Mouse (Mus musculus) liver, embryonic 14.5 days (tissue): ENCODE data around the gene Ugdh. TPM values are rescaled to one million over a fixed set of nuclear protein-coding genes. Genes with fewer than 3 reads are reported as not detected.
A peak's percentile ranks its signal among the peaks of the same experiment; 100 is the strongest.

Experiments used
- ATAC-seq: fragments of 200-750 bp; cut with Nextera tagmentation; 2 replicates; pipeline ENCODE4 v1.8.0; 2017; ENCODE audit warnings: moderate number of reproducible peaks, mild to moderate bottlenecking, moderate library complexity; ENCODE audit not compliant: insufficient read depth
- DNase-seq, 3 experiments: peaks; one replicate each; pipeline ENCODE4 v3.0.0-alpha.2; 2012 to 2013; ENCODE audit warnings: low read depth in 3 of 3, low spot score in 3 of 3
- H3K27ac ChIP-seq: fragments of 300-500 bp; sonication (generic); 2 replicates; pipeline ENCODE4 v1.5.1; 2014; ENCODE audit warnings: moderate library complexity, mild to moderate bottlenecking, control low read depth, inconsistent platforms
- H3K27me3 ChIP-seq: fragments of 300-500 bp; sonication (generic); 2 replicates; pipeline ENCODE4 v1.6.1; 2014; ENCODE audit warnings: mild to moderate bottlenecking, low read length, moderate library complexity; ENCODE audit not compliant: control insufficient read depth, insufficient read depth
- H3K36me3 ChIP-seq: fragments of 300-500 bp; sonication (generic); replicated peaks from 2 replicates; pipeline ENCODE4 v1.6.1; 2014; ENCODE audit warnings: low read depth; ENCODE audit not compliant: control insufficient read depth, insufficient read depth
- H3K4me1 ChIP-seq, 2 experiments: fragments of 200-500 bp in 1 of 2; fragments of 300-500 bp in 1 of 2; sonication (generic) in 1 of 2; replicated peaks; 2 replicates each; pipeline ENCODE4 v1.6.1; 2012 to 2014; ENCODE audit warnings: antibody characterized with exemption in 1 of 2, inconsistent platforms in 1 of 2, low read length in 1 of 2; ENCODE audit not compliant: control insufficient read depth in 2 of 2, insufficient read depth in 2 of 2
- H3K4me2 ChIP-seq: fragments of 300-500 bp; sonication (generic); 2 replicates; pipeline ENCODE4 v1.6.1; 2014; ENCODE audit warnings: low read depth, mild to moderate bottlenecking, control low read depth, moderate library complexity
- H3K4me3 ChIP-seq, 2 experiments: fragments of 200-500 bp in 1 of 2; fragments of 300-500 bp in 1 of 2; sonication (generic) in 1 of 2; 2 replicates each; pipeline ENCODE4 v1.5.1; 2012 to 2014; ENCODE audit warnings: low read depth in 2 of 2, low read length in 2 of 2, mild to moderate bottlenecking in 2 of 2, control low read depth in 1 of 2, inconsistent platforms in 1 of 2, moderate library complexity in 1 of 2; ENCODE audit not compliant: insufficient read depth in 1 of 2
- H3K9ac ChIP-seq: fragments of 300-500 bp; sonication (generic); replicated peaks from 2 replicates; pipeline ENCODE4 v1.6.1; 2014; ENCODE audit warnings: mild to moderate bottlenecking, control low read depth, moderate library complexity
- H3K9me3 ChIP-seq: fragments of 300-500 bp; sonication (generic); 2 replicates; pipeline ENCODE4 v1.6.1; 2016; ENCODE audit warnings: low read length, mixed read lengths; ENCODE audit not compliant: control insufficient read depth
- CTCF ChIP-seq: IDR thresholded peaks from 2 replicates; pipeline ENCODE4 v1.5.1; 2016; ENCODE audit warnings: antibody characterized with exemption, low read depth, control low read depth
- EP300 ChIP-seq: IDR thresholded peaks from 2 replicates; pipeline ENCODE4 v1.6.1; 2016; ENCODE audit warnings: antibody characterized with exemption, low read depth
- WGBS: fragments of 180-500 bp; shearing (Covaris S2); extraction: QIAGEN DNeasy Blood & Tissue Kit; methylation state at CpG from one replicate; pipeline ENCODE4 v1.1.7; 2014; ENCODE audit not compliant: insufficient replicate concordance; 5-methylcytosine and 5-hydroxymethylcytosine counted together
- polyA plus RNA-seq, 2 experiments: library from polyadenylated mRNA; depleted of rRNA in 1 of 2; stranded (reverse) in 1 of 2; unstranded in 1 of 2; fragments of >200 nt; fragmentation: Nextera tagmentation in 1 of 2; extraction: Ambion mirVana in 1 of 2; gene quantifications; 2 replicates each; pipeline versions ENCODE4 v1.2.1 to v1.2.3; 2012 to 2014

Gene Ugdh
- polyA plus RNA-seq, 2 experiments = 6.7 to 14.1 TPM

DNA sequence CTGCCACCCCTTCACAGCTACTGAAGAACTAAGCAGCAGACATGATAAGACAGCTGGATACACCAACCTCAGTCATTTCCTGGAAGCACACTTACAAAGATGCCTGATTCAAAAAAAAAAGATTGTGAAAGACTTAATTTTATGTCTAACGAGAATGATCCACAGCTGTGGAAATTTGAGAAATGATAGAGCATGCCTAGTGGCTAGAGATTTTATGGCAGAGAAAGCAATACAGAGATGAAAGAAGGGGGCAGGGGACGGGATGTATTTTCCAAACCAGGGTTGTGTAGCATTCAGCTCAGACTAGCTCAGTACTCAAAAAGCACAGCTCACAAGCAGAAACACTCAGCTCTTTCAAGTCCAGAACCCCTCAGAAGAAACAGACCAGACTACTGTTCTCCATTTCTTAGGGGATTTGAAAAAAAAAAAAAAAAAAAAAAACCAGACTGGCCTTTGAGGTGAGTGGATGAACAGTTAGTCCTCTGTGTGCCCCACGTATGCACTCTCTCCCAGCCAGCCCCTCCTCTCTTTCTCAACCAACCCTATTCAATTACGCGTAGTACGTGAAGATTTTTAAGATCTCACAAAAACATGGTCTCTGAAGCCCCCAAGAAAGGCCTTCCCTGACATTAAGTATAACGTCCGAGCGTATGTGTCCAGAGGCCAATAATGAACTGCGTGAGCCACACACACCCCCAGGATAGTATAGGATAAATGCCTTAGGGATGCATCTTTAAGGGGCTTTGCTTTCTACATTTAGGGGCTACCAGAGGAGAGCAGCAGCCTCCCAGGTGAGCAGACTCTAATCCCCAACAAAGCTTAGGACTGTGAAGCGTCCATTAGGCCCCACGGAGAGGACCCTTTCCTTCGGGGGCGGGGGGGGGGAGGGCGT is 1.0 kb downstream of the Ugdh start:
- 22% methylated on average over 15 of the region's 15 CpGs for WGBS
- Histone ChIP-seq H3K9ac (peak overlapping the region; percentile 66), H3K9me3 (no peaks in the 10 kb centered on the region), H3K4me1 (peaks cover 4 to 13% of the 10 kb centered on the region in 2 experiments), H3K27ac (no peak overlapping the region), H3K27me3 (no peaks in the 10 kb centered on the region), H3K4me2 (peak overlapping the region; percentile 81), H3K36me3 (no peaks in the 10 kb centered on the region), H3K4me3 (peak overlapping the region; percentile 73 to 82)
- ATAC-seq (no peak), DNase-seq (no peak)
- TF ChIP-seq CTCF = no peak

DNA sequence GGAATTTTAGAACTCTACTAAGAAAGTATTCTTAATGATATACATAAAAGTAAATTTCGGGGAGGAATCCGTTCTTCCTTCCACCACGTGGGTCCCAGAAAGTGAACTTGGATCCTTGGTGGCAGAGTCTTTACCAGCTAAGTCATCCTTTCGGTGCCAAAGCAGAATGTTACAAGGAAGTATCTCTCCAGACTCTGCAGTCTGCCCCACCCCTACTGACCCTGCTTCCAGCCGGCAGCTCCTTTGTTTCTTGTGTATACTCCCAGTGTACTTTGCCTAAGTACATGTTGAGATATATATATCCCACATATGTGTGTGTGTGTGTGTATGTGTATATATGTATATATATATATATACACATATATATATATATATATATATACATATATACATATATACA is 6.3 kb downstream of the Ugdh start:
- Histone ChIP-seq H3K27ac (no peak overlapping the region), H3K36me3 (peaks cover 2% of the 10 kb centered on the region), H3K9me3 (no peaks in the 10 kb centered on the region), H3K4me2 (no peak overlapping the region), H3K9ac (no peak overlapping the region), H3K27me3 (no peaks in the 10 kb centered on the region), H3K4me1 (0 out of 4 replicates have a peak, but pooled peaks cover 0 to 2% of the 10 kb centered on the region in 2 experiments), H3K4me3 (no peak overlapping the region)
- no peak for ATAC-seq
- no peak for DNase-seq
- 77% methylated on average over 5 of the region's 5 CpGs for WGBS
- TF ChIP-seq EP300 (no peak), CTCF (no peak)

DNA sequence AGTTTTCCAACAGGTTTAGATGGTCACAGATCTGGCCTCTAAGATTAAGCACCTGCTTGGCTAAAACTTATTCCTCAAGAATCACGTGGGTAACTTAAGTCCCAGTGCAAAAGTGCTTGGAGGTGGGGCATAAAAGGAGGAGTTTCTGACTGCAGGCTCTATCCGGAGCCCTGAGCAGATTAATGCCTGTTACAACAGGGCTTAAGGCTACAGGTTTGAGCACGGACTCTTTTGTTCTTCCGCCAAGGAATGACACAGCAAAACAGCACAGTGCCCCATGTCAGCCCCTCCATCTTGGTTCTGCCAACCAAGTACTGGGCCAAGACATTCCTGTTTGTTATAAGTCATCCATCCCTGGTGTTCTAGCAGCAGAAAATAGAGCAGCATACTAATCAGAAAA is 7.4 kb downstream of the Ugdh start:
- H3K9ac ChIP-seq = no peak overlapping the region
- H3K27ac ChIP-seq = no peak overlapping the region
- H3K4me3 ChIP-seq = no peak overlapping the region
- no peak overlapping the region for H3K4me2 ChIP-seq
- H3K4me1 ChIP-seq = peaks cover 0 to 4% of the 10 kb centered on the region in 2 experiments; a peak in 1 of 4 replicates
- H3K9me3 ChIP-seq = no peaks in the 10 kb centered on the region
- H3K27me3 ChIP-seq = no peaks in the 10 kb centered on the region
- H3K36me3 ChIP-seq = peaks cover 2% of the 10 kb centered on the region
- ATAC-seq (no peak), DNase-seq (no peak)
- TF ChIP-seq EP300 (no peak), CTCF (no peak)
- 36% methylated on average over 4 of the region's 4 CpGs for WGBS

DNA sequence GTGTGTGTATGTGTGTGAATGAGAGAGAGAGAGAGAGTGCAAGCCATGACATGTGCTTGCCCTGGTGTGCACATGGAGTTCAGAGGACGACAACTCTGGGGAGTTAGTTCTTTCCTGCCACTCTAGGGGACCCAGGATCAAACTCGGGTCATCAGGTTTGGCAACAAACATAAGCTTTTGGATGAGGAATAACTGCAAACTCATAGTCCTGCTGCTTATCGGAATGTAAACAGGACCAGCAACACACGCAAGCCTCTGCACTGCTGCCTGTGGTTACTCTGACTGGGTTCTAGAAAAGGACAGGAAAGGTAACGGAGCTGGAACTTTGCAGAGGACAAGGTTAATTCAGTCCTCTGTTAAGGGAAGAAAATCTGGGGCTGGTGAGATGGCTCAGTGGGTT is 10.5 kb downstream of the Ugdh start:
- H3K4me3 ChIP-seq = no peak overlapping the region
- peaks cover 5 to 11% of the 10 kb centered on the region in 2 experiments; a peak in 3 of 4 replicates for H3K4me1 ChIP-seq
- no peaks in the 10 kb centered on the region for H3K27me3 ChIP-seq
- no peaks in the 10 kb centered on the region for H3K9me3 ChIP-seq
- DNase-seq (no peak), ATAC-seq (no peak)
- no peak overlapping the region for H3K9ac ChIP-seq
- WGBS = 69% methylated on average over 5 of the region's 5 CpGs
- H3K4me2 ChIP-seq = no peak overlapping the region
- TF ChIP-seq EP300 (no peak), CTCF (no peak)
- H3K36me3 ChIP-seq = peaks cover 2% of the 10 kb centered on the region
- H3K27ac ChIP-seq = no peak overlapping the region

DNA sequence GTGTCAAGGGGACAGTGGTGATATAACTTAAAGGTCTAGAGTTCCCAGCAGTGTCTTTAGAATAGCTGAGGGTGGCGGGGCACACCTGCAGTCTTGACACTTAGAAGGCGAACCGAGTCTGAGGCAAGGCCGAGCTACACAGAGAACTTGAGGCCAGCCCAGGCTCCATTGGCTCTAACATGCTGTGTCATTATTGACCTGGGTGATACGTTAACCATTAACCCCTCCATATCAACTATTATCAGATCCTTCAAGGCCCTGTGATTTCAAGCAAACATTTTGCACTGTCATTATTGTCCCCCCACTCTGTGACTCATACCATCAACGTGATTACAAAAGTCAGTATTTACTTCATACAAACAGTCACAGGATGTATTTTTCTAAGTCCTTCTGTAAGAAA is 11.5 kb downstream of the Ugdh start:
- DNase-seq = no peak
- WGBS = 50% methylated on average over 6 of the region's 6 CpGs

More for the DNA sequence above, 11.5 kb downstream of the Ugdh start:
- TF ChIP-seq EP300 (no peak), CTCF (no peak)
- Histone ChIP-seq H3K4me1 (peaks cover 5 to 11% of the 10 kb centered on the region in 2 experiments; a peak in 3 of 4 replicates), H3K9me3 (no peaks in the 10 kb centered on the region), H3K4me2 (no peak overlapping the region), H3K27me3 (no peaks in the 10 kb centered on the region), H3K4me3 (no peak overlapping the region), H3K36me3 (peaks cover 2% of the 10 kb centered on the region), H3K9ac (no peak overlapping the region), H3K27ac (no peak overlapping the region)
- no peak for ATAC-seq
